Mouse (Mus musculus) mesoderm, embryonic 11.5 days (tissue): ENCODE measurements around the gene Iffo2.
A peak's percentile ranks its signal among the peaks of the same experiment; 100 is the strongest.

Experiments used
- DNase-seq: peaks from one replicate; pipeline ENCODE4 v3.0.0-alpha.2; 2012; ENCODE audit warnings: low read depth, low spot score

The Iffo2 gene

DNA sequence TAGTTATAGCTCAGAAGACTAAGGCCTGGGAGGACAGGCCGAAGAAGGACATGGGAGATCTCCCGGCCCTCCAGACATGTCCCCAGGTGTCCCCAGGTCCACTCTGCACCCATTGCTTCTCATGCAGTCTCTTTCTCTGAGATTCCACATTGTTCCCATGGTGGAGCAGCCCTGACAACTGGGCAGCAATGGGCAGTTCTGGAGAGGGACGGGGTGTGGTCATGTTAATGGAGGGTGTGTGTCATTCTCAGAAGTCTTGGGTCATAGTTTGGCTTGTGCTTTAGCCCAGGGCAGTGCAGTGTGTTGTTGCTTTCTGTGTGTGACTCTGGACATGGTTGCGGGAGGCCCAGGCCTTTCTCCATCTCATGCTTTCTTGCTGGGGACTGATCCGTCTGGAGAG is 76.4 kb downstream of the Iffo2 start:
- DNase-seq: no peak

DNA sequence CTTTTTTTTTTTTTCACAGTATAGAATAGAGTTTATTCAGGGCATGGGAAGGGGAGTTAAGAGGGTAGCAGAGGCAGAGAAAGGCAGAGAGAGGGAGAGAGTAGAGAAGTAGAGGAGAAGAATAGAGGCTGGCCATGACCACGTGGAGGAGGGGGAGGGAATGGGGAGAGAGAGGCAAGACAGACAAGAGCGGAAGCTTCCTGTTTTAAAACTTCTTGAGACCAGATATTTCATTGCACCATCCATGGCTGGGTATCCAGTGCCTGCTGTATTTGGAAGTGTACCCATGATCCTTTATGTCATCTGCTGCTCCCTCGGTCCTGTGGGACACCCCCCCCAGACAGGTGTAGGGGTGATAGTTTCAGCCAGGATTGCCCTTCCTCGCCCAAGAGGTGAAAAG is 78.6 kb downstream of the Iffo2 start:
- no peak for DNase-seq

DNA sequence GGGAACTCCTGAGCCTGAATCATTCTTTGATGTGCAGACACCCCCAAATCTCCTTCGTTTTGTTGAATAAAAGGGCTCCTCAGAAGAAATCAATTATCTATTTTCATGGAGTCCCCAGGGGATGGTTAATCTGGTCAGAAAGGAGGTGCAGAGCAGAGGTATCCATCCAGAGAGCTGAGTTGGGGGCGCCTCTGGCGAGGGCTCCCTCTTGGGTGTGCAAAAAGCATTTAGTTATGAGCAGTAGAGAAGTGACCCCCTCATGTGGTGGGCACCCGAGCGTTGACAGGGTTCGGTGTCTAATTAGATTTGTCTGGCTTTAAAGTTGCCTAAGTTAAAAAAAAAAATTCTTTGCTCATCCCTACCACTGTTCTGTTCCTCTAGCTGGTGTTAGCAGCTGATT is 80.6 kb downstream of the Iffo2 start:
- DNase-seq: no peak

DNA sequence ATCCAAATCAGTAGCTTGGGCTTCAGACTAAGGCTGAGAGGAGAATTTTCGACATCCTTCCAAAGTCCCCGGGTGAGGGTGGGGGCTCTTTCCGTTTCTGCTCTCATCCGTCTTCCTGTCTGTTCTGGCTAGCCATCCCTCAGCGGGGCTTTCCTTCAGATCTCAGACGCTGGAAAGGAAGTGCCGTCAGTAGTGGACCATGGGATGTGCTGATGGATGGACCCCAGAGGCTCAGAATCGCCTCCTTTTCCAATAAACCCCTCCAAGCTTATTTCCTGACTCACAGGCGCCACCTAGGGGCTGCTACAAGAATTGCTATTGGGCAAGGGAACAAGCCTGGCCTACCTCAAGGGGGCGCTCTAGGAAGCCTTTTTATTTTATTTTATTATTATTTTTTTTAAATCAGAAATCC is 81.2 kb downstream of the Iffo2 start:
- DNase-seq: peak; percentile 93

DNA sequence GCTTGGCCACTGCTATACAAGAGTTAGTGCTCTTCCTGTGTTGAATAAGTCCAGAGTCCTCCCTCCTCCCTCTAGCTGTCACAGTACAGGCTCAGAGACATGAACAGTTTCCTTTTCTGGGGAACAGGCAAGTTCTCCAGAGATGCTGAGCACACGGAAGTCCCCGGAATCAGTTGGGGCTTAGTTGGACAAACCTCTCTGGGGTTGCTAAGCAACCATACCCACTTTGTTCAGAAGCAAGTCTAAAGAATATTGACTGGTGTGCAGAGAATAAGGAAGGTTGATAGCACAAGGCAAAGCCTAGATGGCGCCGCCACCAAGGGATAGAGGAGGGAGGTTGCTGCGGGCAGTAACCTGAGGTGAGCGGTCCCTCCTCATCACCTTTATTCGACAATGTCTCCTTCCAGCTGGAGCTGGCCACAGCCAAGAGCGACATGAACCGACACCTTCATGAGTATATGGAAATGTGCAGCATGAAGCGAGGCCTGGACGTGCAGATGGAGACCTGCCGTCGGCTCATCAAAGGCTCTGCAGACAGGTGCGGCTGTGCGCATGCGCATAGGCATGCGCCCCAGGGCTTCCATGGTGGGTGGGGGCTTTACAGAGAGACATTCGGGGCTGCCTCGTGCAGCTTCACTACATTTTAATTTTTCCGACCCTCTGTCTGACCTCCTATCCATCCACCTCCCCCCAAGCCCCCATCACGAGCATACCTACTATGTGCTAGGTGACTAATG is 84.3 kb downstream of the Iffo2 start:
- DNase-seq: no peak

DNA sequence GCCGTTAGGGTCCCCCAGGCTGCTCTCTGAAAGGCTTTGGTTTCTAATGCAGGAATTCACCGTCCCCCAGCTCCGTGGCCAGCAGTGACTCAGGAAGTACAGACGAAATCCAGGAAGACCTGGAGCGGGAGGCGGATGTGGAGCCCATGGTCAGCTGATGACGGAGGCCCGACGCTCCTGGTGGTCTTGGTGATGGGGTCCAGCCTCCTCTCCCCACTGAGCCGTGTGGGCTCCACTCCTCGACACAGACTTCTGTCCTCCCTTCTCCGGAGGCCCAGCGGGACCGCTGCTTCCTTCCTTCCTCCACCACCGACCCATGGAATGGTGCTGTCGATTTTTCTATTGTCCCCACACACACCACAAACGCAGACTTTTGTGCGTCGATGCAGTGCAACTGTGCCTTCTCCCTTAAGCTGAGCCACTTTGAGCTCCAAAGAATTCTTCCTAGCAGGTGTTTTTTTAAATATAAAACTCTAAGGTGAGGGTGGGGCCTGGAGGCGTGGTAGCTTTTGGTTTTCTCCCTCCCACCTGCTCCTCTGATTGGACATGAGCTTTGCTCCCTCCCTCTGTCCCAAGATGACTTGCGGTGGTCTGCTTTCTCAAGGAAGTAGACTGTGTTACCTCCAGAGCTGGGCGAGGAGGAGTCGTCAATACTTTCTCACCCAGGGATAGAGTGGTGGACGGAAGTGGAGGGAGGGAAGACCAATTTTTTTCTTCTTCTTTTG is 86.1 kb downstream of the Iffo2 start:
- peak; percentile 45 for DNase-seq

DNA sequence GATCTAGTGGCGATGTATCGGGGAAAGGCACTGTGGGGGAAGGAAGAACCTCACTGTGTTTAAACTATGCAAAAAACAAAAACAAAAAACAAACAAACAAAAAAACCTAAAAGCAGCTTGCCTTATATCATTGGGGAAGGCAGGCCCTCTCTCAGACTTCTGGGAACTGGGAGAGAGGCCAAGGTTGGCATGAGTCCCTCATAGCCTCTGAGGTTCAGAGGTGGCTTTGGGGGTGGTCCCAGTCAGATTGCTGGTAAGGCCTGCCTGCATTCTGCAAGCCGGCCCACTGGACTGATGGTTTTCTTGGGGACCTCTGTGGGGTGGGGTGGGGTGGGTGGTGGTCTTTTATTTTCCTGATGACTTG is 86.6 kb downstream of the Iffo2 start:
- no peak for DNase-seq

DNA sequence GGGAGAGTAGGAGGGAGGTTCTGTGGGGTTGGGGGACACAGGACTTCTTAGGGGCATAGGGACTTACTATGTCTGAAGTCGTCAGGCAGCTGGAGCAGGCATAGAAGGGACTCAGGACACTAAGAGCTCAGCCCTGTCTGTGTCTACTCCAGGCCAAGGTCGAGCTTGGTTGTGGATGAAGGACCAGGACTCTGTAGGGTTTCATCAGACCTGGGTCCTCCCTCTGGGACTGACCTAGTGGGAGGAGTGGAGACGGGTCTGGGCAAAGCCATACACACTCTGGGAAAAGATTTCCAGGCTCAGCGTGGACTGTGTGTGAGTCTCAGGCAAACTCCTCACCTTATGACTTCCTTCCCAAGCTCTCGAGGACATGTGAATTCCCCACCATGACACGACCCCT is 89.4 kb downstream of the Iffo2 start:
- DNase-seq: no peak

DNA sequence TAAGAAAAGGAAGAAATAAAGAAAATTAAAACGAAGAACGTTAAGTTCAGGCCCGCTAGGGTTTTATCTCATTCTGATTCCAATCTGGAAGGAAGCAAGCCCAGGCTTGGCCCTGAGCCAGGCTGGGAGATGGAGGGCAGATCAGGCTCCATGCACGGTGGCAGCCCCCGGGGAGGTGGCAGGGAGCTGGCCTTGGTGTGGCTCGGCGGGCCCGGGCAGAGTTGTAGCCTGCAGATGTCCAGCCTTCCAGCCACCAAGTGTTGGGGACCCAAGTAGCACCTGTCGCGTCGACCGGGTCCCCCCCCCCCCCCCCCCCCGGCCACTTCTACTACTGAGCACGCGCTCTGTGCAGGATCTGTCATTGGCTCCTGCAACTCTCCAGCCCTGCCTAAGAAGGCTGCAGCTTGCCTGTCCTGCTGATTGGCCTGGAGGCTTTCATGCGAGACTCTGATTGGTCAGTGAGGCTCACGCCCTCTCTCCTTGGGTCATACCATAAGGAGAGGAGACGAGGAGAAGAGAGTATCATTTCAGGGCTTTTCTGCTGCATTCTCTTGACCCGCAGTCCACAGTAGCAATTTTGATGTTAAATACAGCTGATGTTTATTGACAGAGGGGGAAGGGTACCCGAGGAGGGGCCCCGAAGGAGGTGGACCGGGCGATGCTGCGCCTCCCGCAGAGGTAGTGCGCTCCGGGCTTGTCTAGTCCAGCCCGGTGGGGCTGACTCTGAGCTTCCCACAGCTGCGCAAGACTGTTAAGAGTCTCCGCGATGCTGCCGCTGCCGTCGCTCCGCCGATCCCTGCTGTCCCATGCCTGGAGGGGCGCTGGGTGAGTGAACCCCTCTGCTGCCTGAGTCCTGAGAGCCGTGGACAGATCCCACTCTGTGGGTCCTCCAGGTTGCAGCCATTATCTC is 92.3 kb downstream of the Iffo2 start, which contains the start of gene Aldh4a1:
Aldh4a1 (plus strand) TSS at position 494 of the 910 bp plus-strand sequence.
- DNase-seq: peak; percentile 96

DNA sequence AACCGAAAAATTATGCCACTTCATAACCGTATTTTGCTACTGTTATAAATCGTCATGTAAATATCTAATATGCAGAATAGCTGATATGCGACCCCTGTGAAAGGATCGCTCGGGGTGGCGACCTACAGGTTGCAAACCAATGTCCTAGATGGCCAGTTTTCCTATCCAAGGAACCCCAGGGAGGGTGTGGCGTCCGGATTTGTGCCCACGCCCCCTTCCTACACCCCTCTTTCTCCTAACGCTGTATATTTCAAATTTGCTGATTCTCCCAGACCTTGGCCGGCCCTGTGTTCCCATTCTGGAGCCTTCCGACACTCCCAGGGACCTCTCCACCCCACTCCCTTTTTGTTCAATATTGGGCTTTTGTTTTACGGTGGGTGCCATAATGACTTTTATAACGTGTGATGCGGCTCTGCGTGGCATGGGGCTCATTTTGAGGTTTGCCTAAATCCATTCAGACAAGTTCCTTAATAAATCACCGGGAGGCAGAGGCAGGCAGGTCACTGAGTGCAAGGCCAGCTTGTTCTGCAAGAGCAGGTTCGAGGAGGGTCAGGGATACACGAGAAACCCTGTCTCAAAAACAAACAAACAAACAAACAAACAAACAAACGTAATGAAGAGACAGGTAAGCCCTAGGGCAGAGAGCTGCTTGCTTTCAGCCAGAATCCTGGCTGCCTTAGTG is 93.2 kb downstream of the Iffo2 start:
- no peak for DNase-seq

DNA sequence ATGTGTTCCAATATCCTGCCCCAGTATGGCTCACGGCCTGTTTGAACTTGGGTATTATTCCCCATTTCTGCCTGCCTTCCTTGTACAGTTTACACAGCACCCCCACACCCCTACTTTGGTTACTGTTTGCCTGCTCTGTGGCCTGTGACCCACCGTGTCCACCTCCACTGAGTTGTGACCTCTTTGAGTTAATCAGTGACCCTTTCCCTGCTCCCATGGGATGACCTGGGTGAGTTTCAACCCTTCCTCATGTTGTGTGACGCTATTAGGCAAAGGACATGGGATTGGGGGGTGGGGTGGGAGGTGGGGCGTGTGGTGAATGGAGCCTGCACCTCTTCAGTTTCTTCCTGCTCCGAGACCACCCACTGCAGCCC is 93.8 kb downstream of the Iffo2 start:
- no peak for DNase-seq

DNA sequence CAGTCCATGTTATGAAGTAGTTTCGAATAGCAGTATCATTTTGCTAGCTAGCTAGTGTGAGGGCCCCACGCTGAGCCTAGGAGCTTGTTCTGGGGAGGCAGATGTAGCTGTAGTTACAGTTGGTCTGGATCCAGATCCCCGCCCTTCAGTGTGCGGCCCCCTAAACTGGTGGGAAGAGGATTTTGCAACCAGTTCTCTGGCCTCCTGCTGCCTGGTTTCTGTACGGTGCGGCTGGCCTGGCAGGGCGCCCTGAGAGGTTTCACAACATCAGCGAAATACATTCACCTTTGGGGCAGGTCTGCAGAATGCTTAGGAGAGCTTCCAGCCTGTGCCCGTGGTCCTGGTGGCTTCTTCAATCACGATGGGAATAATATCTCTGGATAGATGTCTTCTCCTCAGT is 94.4 kb downstream of the Iffo2 start:
- no peak for DNase-seq

DNA sequence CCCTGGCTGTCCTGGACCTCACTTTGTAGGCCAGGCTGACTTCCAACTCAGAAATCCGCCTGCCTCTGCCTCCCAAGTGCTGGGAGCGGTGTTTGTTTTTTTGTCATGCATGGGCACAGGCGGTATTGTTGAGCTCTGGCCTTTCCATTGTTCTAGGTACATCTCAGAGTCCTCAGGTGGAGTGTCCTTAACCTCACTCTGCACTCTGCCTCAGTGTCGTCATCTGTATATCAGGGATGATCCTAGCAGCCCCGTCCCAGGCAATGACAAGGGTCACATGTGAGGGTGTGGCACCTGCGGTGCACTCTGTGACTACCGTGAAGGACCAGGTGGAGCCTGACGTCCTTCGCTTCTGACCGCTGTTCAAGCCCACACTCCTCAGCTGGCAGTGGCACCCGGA is 97.0 kb downstream of the Iffo2 start:
- DNase-seq: no peak

DNA sequence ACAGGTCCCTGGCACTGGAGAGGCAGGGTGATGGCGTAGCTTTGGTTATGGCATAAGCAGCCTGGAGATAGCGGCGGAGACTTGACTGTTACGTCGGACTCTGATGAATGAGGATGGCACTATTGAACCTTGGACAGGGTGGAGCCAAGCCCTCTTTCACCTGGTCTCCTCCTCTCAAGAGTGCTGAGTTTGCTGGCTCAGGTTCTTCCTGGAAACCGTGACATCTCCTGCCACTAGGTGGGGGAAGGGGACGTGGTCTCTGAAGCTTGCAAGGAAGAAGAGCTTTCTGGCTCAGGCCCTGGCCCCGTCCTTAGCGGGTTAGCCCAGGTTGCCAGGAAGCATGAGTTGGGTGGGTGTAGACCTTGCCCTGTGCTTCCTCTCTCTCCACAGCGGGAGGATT is 99.8 kb downstream of the Iffo2 start:
- DNase-seq: no peak

DNA sequence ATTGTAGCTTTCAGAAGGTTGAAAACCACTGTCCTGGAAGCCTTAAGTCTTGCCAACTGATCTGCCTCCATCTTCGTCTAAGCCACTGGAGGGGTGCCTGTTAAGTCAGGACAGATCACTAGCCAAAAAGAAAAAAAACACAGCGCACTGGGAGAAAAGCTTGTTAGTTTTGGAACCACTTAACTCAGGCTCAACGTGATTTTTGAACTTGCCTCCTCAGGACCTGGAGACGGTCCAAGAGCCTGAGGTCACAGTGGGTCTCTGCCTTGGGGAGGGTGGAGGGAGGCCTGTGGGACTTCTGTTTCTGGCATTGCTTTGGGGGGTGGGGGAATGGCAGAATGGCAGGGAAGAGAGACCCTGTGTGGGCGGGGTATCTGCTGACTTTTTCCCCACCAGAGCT is 100.8 kb downstream of the Iffo2 start:
- no peak for DNase-seq

DNA sequence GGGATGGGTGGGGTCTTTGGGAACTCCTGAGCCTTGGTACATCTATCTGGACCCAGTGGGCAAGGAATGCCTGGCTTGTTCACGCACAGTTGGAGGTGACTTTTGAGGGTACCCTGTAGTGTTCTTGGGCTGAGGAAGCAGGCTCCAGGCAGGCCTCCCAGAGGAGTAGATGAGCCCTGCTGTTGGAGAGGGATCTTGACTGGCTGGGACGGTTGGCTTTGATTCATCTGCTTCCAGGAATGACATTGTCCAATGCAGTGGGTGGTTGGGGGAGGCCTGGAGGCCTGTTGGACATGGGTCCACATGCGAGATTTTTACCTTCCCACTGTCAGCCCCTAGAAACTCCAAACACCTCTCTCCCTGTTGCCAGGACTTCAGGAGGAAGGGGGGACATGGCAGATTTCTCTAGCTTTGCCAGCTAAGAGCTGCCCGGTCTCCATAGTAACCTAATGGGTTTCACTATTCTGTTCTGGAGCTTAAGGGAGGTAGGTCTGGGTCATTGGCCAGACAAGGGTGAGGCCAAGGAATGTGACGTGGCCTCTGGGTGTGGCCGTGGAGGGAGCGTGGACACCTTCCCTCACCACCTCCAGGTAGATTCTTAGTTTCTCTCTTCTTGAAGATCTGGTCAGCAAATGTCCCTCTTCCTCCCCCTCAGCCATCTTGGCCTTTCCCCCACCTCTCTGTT is 101.4 kb downstream of the Iffo2 start:
- DNase-seq: no peak

DNA sequence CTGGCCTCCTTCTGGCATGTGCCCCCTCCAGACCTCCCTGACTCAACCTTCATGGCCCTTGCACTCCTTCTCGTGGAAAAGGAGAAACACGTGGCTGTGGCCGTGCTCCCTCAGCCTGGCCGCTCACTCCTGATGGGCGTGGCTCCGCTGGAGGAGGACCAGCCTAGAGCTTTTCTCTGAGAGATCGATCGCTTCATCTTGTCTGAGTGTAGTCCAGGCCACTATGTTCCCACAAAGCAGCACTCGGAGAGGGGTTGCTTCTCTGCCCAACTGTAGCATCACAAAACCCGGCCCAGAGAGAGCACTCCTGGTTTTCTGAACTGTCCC is 101.9 kb downstream of the Iffo2 start:
- DNase-seq: no peak

DNA sequence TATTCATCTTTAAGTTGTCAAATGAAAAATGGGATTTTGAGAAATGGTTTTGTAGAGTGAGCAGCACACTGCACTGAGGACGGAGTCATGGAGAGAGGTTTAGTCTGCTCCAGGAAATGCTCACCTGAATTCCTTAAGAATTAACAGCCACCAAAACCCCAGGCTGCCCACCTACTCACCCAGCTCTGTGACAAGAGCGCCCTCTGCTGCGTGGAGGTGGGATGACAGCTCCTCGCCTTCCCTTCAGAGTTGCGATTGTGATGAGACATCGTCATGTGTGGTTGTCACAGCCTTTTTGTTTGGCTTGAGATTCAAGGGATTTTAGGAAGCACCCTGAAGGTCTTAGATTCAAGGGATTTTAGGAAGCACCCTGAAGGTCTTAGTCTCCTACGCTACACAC is 106.0 kb downstream of the Iffo2 start:
- peak; percentile 68 for DNase-seq

DNA sequence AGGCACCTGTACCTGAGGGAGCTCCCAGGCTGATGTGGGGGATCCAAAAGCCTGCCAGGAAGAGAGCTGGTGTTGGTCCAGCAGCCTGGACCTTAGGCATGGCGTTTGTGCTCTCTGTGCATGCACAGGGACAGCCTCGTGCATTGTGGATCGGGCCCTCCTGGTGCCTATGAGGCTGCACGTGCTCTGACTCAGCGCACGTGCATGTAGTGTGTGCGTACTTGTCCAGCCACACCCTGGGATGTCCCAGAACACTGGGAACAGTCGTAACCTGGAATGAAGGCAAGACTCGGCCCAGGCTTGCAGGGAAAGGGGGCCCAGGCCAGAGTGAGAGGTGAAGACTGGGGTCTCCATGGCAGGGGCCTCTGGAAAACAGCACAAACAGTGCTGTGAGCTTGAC is 107.5 kb downstream of the Iffo2 start:
- DNase-seq: no peak

DNA sequence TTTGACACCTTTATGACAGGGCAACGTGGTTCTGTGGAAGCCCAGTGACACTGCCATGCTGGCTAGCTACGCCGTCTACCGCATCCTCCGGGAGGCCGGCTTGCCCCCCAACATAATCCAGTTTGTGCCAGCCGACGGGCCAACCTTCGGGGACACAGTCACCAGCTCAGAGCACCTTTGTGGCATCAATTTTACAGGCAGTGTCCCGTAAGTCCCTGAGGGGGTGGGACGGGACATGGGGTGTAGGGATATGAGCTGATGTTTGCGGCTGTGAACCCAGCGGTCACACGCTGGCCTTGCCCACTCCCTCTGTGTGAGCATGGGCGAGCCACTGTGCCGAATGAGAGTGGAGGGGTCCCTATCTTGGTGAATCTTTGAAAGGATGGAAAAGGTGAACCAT is 108.0 kb downstream of the Iffo2 start:
- DNase-seq: no peak

DNA sequence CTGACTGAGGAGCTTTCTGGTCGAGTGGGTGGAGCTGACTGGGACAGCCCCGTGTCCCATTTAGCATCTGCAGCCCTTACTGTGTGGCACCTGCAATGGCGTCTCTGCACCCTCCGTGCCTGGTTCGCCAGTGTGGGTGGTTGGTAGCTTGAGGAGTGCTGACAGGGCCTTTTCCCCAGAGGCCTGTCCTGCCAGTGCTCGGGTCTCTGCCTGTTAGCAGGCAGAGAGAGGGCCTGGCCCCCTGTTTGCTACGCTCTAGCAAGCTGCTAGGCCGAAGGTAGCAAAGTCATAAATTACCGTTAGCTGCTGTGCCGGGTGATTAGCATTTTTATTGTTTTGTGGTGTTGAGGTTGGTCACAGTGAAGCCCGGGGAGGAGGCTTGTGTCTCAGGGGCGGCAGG is 109.5 kb downstream of the Iffo2 start:
- DNase-seq: peak; percentile 70
